Mouse (Mus musculus) C2C12 (cell line): ENCODE data around the gene Cnot8. TPM values are rescaled to one million over a fixed set of nuclear protein-coding genes. Genes with fewer than 3 reads are reported as not detected.
A peak's percentile ranks its signal among the peaks of the same experiment; 100 is the strongest.

Experiments
- H3K27me3 ChIP-seq: one replicate; pipeline ENCODE4 v1.6.1; 2011; ENCODE audit not compliant: control insufficient read depth, insufficient read depth, insufficient read length
- H3K36me3 ChIP-seq: one replicate; pipeline ENCODE4 v1.6.1; 2011; ENCODE audit not compliant: control insufficient read depth, insufficient read depth
- H3K4me3 ChIP-seq: one replicate; pipeline ENCODE4 v1.5.1; 2011; ENCODE audit warnings: mild to moderate bottlenecking, control low read depth; ENCODE audit not compliant: poor library complexity, insufficient read depth, severe bottlenecking
- H3K79me2 ChIP-seq: one replicate; pipeline ENCODE4 v1.6.1; 2011; ENCODE audit not compliant: control insufficient read depth, insufficient read depth
- H3K79me3 ChIP-seq: one replicate; pipeline ENCODE4 v1.6.1; 2011; ENCODE audit warnings: low read depth, control low read depth
- H3ac ChIP-seq: one replicate; pipeline ENCODE3; 2011; ENCODE audit warnings: low read depth; ENCODE audit not compliant: control insufficient read depth, insufficient read length
- CEBPB ChIP-seq: IDR thresholded peaks from one replicate; pipeline ENCODE4 v1.6.1; 2011; ENCODE audit warnings: low read depth, mild to moderate bottlenecking, control low read depth, moderate library complexity
- CTCF ChIP-seq: IDR thresholded peaks from one replicate; pipeline ENCODE4 v1.5.1; 2011; ENCODE audit not compliant: control insufficient read depth, insufficient read depth, insufficient read length
- FOSL1 ChIP-seq: IDR thresholded peaks from one replicate; pipeline ENCODE4 v1.8.0; 2011; ENCODE audit warnings: mild to moderate bottlenecking, low read length; ENCODE audit not compliant: poor library complexity, insufficient read depth, severe bottlenecking
- MAX ChIP-seq: IDR thresholded peaks from one replicate; pipeline ENCODE4 v1.6.1; 2011; ENCODE audit warnings: mild to moderate bottlenecking, control low read depth
- MYOD1 ChIP-seq: IDR thresholded peaks from one replicate; pipeline ENCODE4 v1.6.1; 2011; ENCODE audit warnings: low read depth; ENCODE audit not compliant: control insufficient read depth, insufficient read length
- MYOG ChIP-seq: IDR thresholded peaks from one replicate; pipeline ENCODE4 v1.6.1; 2011; ENCODE audit not compliant: control insufficient read depth, insufficient read length; ENCODE audit errors: extremely low read depth
- USF1 ChIP-seq: IDR thresholded peaks from one replicate; pipeline ENCODE4 v1.6.1; 2011; ENCODE audit warnings: low read depth, mild to moderate bottlenecking, control low read depth, moderate library complexity
- polyA plus RNA-seq: library from polyadenylated mRNA; unstranded; fragments of >200 nt; fragmentation: generic; extraction: Trizol; gene quantifications from one replicate; pipeline ENCODE4 v1.2.1, GENCODE M21; 2012; ENCODE audit warnings: missing spikeins

The Cnot8 gene
- polyA plus RNA-seq, 1 experiment, result 44.6 TPM

DNA sequence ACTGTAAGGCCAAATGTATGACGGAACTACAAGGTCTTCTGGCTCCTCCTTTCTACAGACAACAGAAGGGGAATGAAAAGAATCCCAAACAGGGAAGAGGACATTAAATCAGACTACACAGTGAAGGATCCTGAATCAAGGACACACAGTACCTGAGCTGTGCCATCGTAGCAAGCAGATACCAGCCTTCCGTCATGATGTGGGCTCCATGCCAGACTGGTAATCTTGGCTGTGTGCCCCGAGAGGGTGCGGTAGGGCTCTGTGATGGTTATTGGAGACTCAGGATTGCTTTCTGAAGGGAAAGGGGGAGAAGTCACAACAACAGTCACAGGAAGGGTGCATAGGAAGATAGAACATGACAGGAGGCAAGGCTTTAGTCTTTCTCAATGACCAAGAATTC lies 42.3 kb downstream of the Cnot8 start:
- no peak overlapping the region for H3K4me3 ChIP-seq
- H3K79me2 ChIP-seq, result no peaks in the 10 kb centered on the region
- no peaks in the 10 kb centered on the region for H3K79me3 ChIP-seq
- H3K27me3 ChIP-seq, result no peaks in the 10 kb centered on the region
- H3K36me3 ChIP-seq, result peaks cover 86% of the 10 kb centered on the region
- H3ac ChIP-seq, result no peak overlapping the region
- no peak for TF ChIP-seq FOSL1
- no peak for TF ChIP-seq MYOD1
- TF ChIP-seq CEBPB, result no peak
- no peak for TF ChIP-seq MYOG

DNA sequence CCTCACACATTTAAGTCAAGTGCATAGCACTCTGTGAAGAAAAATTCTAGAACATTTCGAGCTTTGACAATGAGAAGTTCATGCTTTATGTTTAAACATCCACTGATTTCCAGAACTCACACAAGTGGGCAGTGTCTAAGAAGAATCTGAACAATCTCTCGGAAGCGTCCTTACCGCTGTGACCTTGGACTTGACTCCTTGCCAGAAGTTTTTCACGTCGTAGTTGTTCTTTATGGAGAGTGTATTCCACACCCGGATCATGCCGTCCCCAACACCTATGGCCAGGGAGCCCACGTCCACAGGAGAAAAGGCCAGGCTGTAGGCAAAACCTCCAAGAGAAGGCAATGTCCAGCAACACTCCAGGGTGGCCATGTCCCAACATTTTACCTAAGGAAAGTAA lies 51.5 kb downstream of the Cnot8 start:
- TF ChIP-seq MAX, result no peak
- TF ChIP-seq MYOD1, result no peak
- TF ChIP-seq USF1, result no peak
- no peak for TF ChIP-seq MYOG
- no peak for TF ChIP-seq CTCF
- TF ChIP-seq CEBPB, result no peak
- no peak for TF ChIP-seq FOSL1
- no peaks in the 10 kb centered on the region for H3K79me2 ChIP-seq
- H3K27me3 ChIP-seq, result no peaks in the 10 kb centered on the region
- no peak overlapping the region for H3K4me3 ChIP-seq
- H3ac ChIP-seq, result no peak overlapping the region
- H3K79me3 ChIP-seq, result no peaks in the 10 kb centered on the region
- H3K36me3 ChIP-seq, result peaks cover 85% of the 10 kb centered on the region

DNA sequence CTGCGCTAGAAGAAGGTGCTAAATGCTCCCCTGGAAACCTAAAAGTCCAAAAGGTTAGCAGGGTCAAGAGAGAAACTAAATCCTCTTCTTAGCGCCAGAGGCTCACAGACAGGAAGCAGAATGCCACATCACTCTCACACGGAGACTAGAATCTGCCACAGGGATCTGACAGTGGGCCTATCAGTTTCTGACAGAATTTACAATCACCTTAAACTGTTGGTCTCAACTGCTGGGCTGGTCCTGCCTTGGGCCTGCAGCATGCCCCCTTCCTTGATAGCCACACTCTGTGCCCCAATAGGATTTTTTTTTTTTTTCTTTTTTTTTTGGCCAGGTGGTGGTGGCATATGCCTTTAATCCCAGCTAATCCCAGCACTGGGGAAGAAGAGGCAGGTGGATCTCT lies 52.9 kb downstream of the Cnot8 start:
- peaks cover 87% of the 10 kb centered on the region for H3K36me3 ChIP-seq
- H3ac ChIP-seq, result no peak overlapping the region
- TF ChIP-seq USF1 (no peak), CEBPB (no peak), MYOD1 (no peak), FOSL1 (no peak), CTCF (no peak), MYOG (no peak), MAX (no peak)

DNA sequence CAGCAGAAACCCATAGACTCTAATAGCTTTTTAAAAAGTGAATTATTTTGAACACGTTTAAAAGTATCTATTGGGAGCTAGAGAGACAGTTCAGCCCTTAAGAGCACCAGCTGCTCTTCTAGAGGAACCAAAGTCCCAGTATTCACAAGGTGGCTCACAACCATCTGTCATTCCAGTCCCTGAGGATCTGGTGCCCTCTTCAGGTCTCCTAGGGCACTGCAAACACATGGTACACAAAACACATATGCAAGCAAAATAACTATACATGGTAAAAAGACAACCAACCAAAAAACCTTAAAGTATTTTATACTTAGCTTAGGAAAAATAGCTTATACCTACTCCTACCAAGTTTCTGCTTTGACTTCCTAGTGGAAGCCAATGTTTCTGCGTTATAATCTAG lies 61.1 kb downstream of the Cnot8 start:
- Histone ChIP-seq H3K27me3 (no peaks in the 10 kb centered on the region), H3K79me2 (peaks cover 41% of the 10 kb centered on the region), H3ac (no peak overlapping the region), H3K4me3 (no peak overlapping the region), H3K79me3 (peaks cover 22% of the 10 kb centered on the region), H3K36me3 (peaks cover 61% of the 10 kb centered on the region)
- TF ChIP-seq CEBPB, result no peak

More for the DNA sequence above, 52.9 kb downstream of the Cnot8 start:
- Histone ChIP-seq H3K79me2 (no peaks in the 10 kb centered on the region), H3K27me3 (no peaks in the 10 kb centered on the region), H3K79me3 (no peaks in the 10 kb centered on the region), H3K4me3 (no peak overlapping the region)

DNA sequence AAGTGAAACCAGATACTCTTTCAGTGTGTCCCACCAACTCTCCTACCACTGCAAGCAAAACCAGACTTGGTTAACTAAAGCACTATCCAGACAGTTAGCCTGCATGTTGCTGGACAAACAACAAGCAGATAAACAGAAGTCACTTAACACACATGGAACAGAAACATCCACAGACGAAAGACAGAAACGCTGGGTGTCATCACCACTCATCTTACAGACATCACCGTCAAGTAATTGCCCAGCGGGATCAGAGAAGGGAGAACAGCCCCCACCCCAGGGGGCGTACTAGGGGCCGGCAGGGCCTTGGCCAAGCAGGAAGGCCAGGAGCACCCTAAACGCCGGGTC lies 63.8 kb downstream of the Cnot8 start:
- Histone ChIP-seq H3ac (peak overlapping the region; percentile 84), H3K27me3 (no peaks in the 10 kb centered on the region), H3K36me3 (peaks cover 43% of the 10 kb centered on the region), H3K79me2 (peaks cover 54% of the 10 kb centered on the region), H3K4me3 (peak overlapping the region; percentile 89), H3K79me3 (peaks cover 31% of the 10 kb centered on the region)
- TF ChIP-seq CEBPB, result no peak
- no peak for TF ChIP-seq MAX
- TF ChIP-seq MYOG, result no peak
- TF ChIP-seq FOSL1, result no peak
- TF ChIP-seq CTCF, result no peak
- TF ChIP-seq USF1, result no peak
- no peak for TF ChIP-seq MYOD1

Other genes with a start within 250 kb of the Cnot8 start
- 59.4 TPM for gene Larp1, start 95.1 kb upstream of the Cnot8 start, polyA plus RNA-seq
- gene Gm12248, start 11.0 kb upstream of the Cnot8 start, polyA plus RNA-seq, result 0.04 TPM
- gene Gemin5, start 64.4 kb downstream of the Cnot8 start, polyA plus RNA-seq, result 26.7 TPM
- 106 TPM for gene Mrpl22, start 67.5 kb downstream of the Cnot8 start, polyA plus RNA-seq
- 0.12 TPM for gene Igtp, start 95.4 kb downstream of the Cnot8 start, polyA plus RNA-seq
- 0.01 TPM for gene Irgm2, start 95.5 kb downstream of the Cnot8 start, polyA plus RNA-seq
- gene 4930438A08Rik, start 170.6 kb downstream of the Cnot8 start, polyA plus RNA-seq, result 0.01 TPM
- 6.8 TPM for gene Zfp692, start 202.9 kb downstream of the Cnot8 start, polyA plus RNA-seq
- 12.5 TPM for gene Zfp672, start 226.2 kb downstream of the Cnot8 start, polyA plus RNA-seq
- gene Sh3bp5l, start 226.6 kb downstream of the Cnot8 start, polyA plus RNA-seq, result 30.8 TPM